Mouse (Mus musculus): ENCODE data around the gene Zmiz2.
"Not testable (repeated sequence)": the region's sequence is repeated elsewhere in the genome, so short reads cannot be mapped to it uniquely, and the experiment has no call there.

- TF ChIP-seq TAL1 (IDR thresholded peaks at IDR 0.05; ENCODE audit: low read length); HCFC1 (IDR thresholded peaks at IDR 0.05; ENCODE audit: low read depth, low read length): not testable (repeated sequence)
Observed at GRCm38 (mm10) chr11:6410755-6411154, 21.9 kb downstream of the Zmiz2 start.

Measured in MEL (cell line).